11 mouse cellular contexts compared by ENCODE assay signal in the genomic region with DNA sequence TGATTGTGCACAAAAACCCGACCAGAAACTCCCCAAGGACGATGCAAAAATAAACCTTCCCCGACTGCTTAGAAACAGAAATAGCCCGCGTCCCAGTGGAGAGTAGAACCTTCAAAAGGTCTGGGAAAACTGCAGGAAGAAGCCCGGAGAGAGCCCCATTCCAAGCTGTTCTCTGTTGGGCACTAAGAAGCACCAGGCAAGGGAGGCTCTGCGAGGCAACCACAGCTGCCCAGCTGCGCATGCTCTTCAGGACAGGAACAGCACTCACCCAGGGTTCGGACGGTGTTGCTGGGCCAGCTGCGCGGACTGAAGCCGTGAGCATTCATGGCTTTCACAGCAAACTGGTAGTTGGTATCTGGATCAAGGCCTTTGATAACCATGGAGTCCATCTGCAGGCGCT.
A peak's percentile ranks its signal among the peaks of the same experiment; 100 is the strongest.
DNase-seq lines count a peak whose midpoint lies in the region; ATAC-seq lines count a peak whose summit lies in the region.
"Had no signal": no experiment of that assay in that cellular context is flagged by ENCODE, and none has a peak within 500 bp of the region (broad histone marks: within the 10 kb centered on the region; RNA-seq: fewer than 3 reads in every experiment).

No protein-coding gene starts in this region.

- 0 out of 2 replicates have a peak overlapping the region, but pooled peaks have one; percentile 9 for H3K27ac ChIP-seq in lung, embryonic 15.5 days
- 0 out of 2 replicates have a peak overlapping the region, but pooled peaks have one; percentile 41 for H3K27ac ChIP-seq in embryonic facial prominence, embryonic 12.5 days
- no peak overlapping the region for H3K27ac ChIP-seq in heart, embryonic 13.5 days (replicated peaks)
- H3K27ac ChIP-seq: macrophage had no signal

- ATAC-seq in lung, embryonic 15.5 days (ENCODE audit: borderline replicate concordance, extremely low read depth, low FRiP score, low TSS enrichment): no peak
- no peak for ATAC-seq in embryonic facial prominence, embryonic 12.5 days (ENCODE audit: insufficient number of reproducible peaks, insufficient read depth, low FRiP score, low TSS enrichment)
- no peak for ATAC-seq in heart, embryonic 13.5 days (ENCODE audit: extremely low read depth, insufficient number of reproducible peaks, low FRiP score, low TSS enrichment)
- no peak for ATAC-seq in granulocyte monocyte progenitor cell, adult 5-6 weeks (replicated peaks; ENCODE audit: poor library complexity, severe bottlenecking)

- no peak overlapping the region for H3K9ac ChIP-seq in lung, embryonic 15.5 days
- H3K9ac ChIP-seq in embryonic facial prominence, embryonic 12.5 days: no peak overlapping the region
- H3K9ac ChIP-seq in heart, embryonic 13.5 days: no peak overlapping the region

- no peaks in the 10 kb centered on the region for H3K36me3 ChIP-seq in lung, embryonic 15.5 days
- no peaks in the 10 kb centered on the region for H3K36me3 ChIP-seq in embryonic facial prominence, embryonic 12.5 days
- no peaks in the 10 kb centered on the region for H3K36me3 ChIP-seq in heart, embryonic 13.5 days
- H3K36me3 ChIP-seq: G1E had no signal

- H3K9me3 ChIP-seq in lung, embryonic 15.5 days: no peaks in the 10 kb centered on the region
- H3K9me3 ChIP-seq in embryonic facial prominence, embryonic 12.5 days: no peaks in the 10 kb centered on the region
- no peaks in the 10 kb centered on the region for H3K9me3 ChIP-seq in heart, embryonic 13.5 days
- H3K9me3 ChIP-seq: G1E had no signal

- no peaks in the 10 kb centered on the region for H3K4me1 ChIP-seq in lung, embryonic 15.5 days
- H3K4me1 ChIP-seq in embryonic facial prominence, embryonic 12.5 days: no peaks in the 10 kb centered on the region
- peaks cover 10% of the 10 kb centered on the region for H3K4me1 ChIP-seq in heart, embryonic 13.5 days

- 52% methylated on average over 14 of the region's 14 CpGs for WGBS in lung, embryonic 15.5 days
- WGBS in embryonic facial prominence, embryonic 12.5 days: 66% methylated on average over 14 of the region's 14 CpGs
- WGBS in heart, embryonic 13.5 days: 31% methylated on average over 14 of the region's 14 CpGs

- no peaks in the 10 kb centered on the region for H3K27me3 ChIP-seq in lung, embryonic 15.5 days
- no peaks in the 10 kb centered on the region for H3K27me3 ChIP-seq in embryonic facial prominence, embryonic 12.5 days
- H3K27me3 ChIP-seq in heart, embryonic 13.5 days (replicated peaks): no peaks in the 10 kb centered on the region

- H3K4me3 ChIP-seq in lung, embryonic 15.5 days: no peak overlapping the region
- no peak overlapping the region for H3K4me3 ChIP-seq in embryonic facial prominence, embryonic 12.5 days
- no peak overlapping the region for H3K4me3 ChIP-seq in heart, embryonic 13.5 days

- H3K4me2 ChIP-seq in lung, embryonic 15.5 days: no peak overlapping the region
- H3K4me2 ChIP-seq in embryonic facial prominence, embryonic 12.5 days (replicated peaks): no peak overlapping the region
- H3K4me2 ChIP-seq in heart, embryonic 13.5 days: peak overlapping the region; percentile 43

- no peak for DNase-seq in lung, postnatal 36 days
- peak; percentile 0 for DNase-seq in telencephalon, adult 2 months (ENCODE audit: low read depth, low spot score)
- DNase-seq in urinary bladder, postnatal 10 days (ENCODE audit: low spot score): no peak
- DNase-seq: cerebellum, postnatal 10 days; thymus, adult 18-20 months had no signal
